Mouse (Mus musculus): Measurements from ENCODE around the gene Wdr11. TPM values are rescaled to one million over a fixed set of nuclear protein-coding genes. Genes with fewer than 3 reads are reported as not detected.

Gene Wdr11
- polyA plus RNA-seq, 1 experiment from 2014 or later = 44.7 TPM

DNA sequence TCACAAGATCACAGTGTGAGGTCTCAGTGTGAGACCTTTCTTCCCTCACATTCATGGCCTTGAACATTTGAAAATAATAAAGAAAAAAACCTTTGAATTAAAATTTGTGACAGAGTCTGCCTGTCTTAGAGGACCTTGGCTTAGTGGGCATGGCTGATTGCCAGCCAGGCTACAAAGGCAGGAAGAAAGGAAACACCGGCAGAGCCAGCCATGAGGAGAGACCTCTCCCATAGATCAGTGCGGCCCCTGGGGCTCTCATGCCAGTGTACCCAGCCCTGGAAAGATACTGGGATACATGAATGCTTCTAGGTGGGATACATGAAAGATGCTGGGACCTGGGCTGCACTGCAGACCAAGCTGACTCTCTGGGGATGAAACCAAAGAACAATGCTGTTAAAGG, 74.9 kb downstream of the Wdr11 start:
- Histone ChIP-seq H3K9ac (ENCODE audit: low read length) (no peak overlapping the region), H3K4me2 (ENCODE audit: low read depth, severe bottlenecking) (no peak overlapping the region), H3K4me3 (ENCODE audit: low read depth, low read length) (no peak overlapping the region), H3K9me3 (ENCODE audit: control insufficient read depth, low read length) (no peaks in the 10 kb centered on the region), H3K27ac (replicated peaks; ENCODE audit: low read depth, low read length) (no peak overlapping the region), H3K4me1 (ENCODE audit: control insufficient read depth, insufficient read depth, low read length) (peaks cover 8% of the 10 kb centered on the region; the same call in 1 of the 2 replicates), H3K27me3 (ENCODE audit: control insufficient read depth, insufficient read depth, low read length) (no peaks in the 10 kb centered on the region), H3K36me3 (ENCODE audit: control insufficient read depth, insufficient read depth, low read length) (no peaks in the 10 kb centered on the region)
- 88% methylated on average over 2 of the region's 2 CpGs for WGBS
- DNase-seq (ENCODE audit: low spot score) (no peak), ATAC-seq (ENCODE audit: insufficient number of reproducible peaks, low FRiP score, low TSS enrichment, low read depth) (no peak)

DNA sequence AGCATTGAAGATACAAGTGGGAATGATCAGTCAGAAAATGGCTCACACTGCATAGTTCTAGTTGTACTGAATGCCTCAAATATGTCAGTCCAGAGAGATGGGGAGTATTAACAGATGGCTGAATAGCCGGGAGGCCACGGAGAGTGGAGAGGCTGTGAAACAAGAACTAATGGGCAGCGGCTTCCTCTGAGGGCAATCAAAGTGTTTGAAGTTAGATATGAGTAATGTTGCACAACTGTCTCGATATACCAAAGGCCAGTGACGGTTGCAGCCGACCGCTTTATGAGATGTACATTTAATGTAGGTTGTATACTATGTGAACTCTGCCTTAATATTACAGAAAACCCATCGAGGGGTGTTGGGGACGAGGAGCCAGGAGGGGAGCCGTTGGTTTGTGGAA, 78.6 kb downstream of the Wdr11 start:
- no peaks in the 10 kb centered on the region for H3K36me3 ChIP-seq (ENCODE audit: control insufficient read depth, insufficient read depth, low read length)
- 74% methylated on average over 10 of the region's 10 CpGs for WGBS
- no peak for ATAC-seq (ENCODE audit: insufficient number of reproducible peaks, low FRiP score, low TSS enrichment, low read depth)

GRCm38 (mm10) chr7:129671675-129672651, 80.3 kb downstream of the Wdr11 start:
- no peak overlapping the region for H3K4me2 ChIP-seq (ENCODE audit: low read depth, severe bottlenecking)
- no peaks in the 10 kb centered on the region for H3K27me3 ChIP-seq (ENCODE audit: control insufficient read depth, insufficient read depth, low read length)
- DNase-seq (ENCODE audit: low spot score) = no peak
- H3K9ac ChIP-seq (ENCODE audit: low read length) = no peak overlapping the region
- H3K27ac ChIP-seq (replicated peaks; ENCODE audit: low read depth, low read length) = no peak overlapping the region
- no peaks in the 10 kb centered on the region for H3K9me3 ChIP-seq (ENCODE audit: control insufficient read depth, low read length)
- no peaks in the 10 kb centered on the region for H3K4me1 ChIP-seq (ENCODE audit: control insufficient read depth, insufficient read depth, low read length)
- H3K4me3 ChIP-seq (ENCODE audit: low read depth, low read length) = no peak overlapping the region
- 87% methylated on average over 18 of the region's 18 CpGs for WGBS
- no peaks in the 10 kb centered on the region for H3K36me3 ChIP-seq (ENCODE audit: control insufficient read depth, insufficient read depth, low read length)
- ATAC-seq (ENCODE audit: insufficient number of reproducible peaks, low FRiP score, low TSS enrichment, low read depth) = no peak

More for the DNA sequence above, 78.6 kb downstream of the Wdr11 start:
- Histone ChIP-seq H3K27ac (replicated peaks; ENCODE audit: low read depth, low read length) (no peak overlapping the region), H3K9ac (ENCODE audit: low read length) (no peak overlapping the region), H3K9me3 (ENCODE audit: control insufficient read depth, low read length) (no peaks in the 10 kb centered on the region), H3K27me3 (ENCODE audit: control insufficient read depth, insufficient read depth, low read length) (no peaks in the 10 kb centered on the region), H3K4me3 (ENCODE audit: low read depth, low read length) (no peak overlapping the region), H3K4me1 (ENCODE audit: control insufficient read depth, insufficient read depth, low read length) (no peaks in the 10 kb centered on the region), H3K4me2 (ENCODE audit: low read depth, severe bottlenecking) (no peak overlapping the region)
- no peak for DNase-seq (ENCODE audit: low spot score)

GRCm38 (mm10) chr7:129673776-129674175, 82.1 kb downstream of the Wdr11 start:
- H3K4me3 ChIP-seq (ENCODE audit: low read depth, low read length) = no peak overlapping the region
- H3K27ac ChIP-seq (replicated peaks; ENCODE audit: low read depth, low read length) = no peak overlapping the region
- DNase-seq (ENCODE audit: low spot score) (no peak), ATAC-seq (ENCODE audit: insufficient number of reproducible peaks, low FRiP score, low TSS enrichment, low read depth) (no peak)
- H3K9me3 ChIP-seq (ENCODE audit: control insufficient read depth, low read length) = no peaks in the 10 kb centered on the region
- H3K4me2 ChIP-seq (ENCODE audit: low read depth, severe bottlenecking) = no peak overlapping the region
- H3K36me3 ChIP-seq (ENCODE audit: control insufficient read depth, insufficient read depth, low read length) = no peaks in the 10 kb centered on the region
- peaks cover 9% of the 10 kb centered on the region for H3K4me1 ChIP-seq (ENCODE audit: control insufficient read depth, insufficient read depth, low read length)
- 91% methylated on average over 9 of the region's 9 CpGs for WGBS
- no peak overlapping the region for H3K9ac ChIP-seq (ENCODE audit: low read length)
- H3K27me3 ChIP-seq (ENCODE audit: control insufficient read depth, insufficient read depth, low read length) = no peaks in the 10 kb centered on the region

GRCm38 (mm10) chr7:129674558-129674957, 82.9 kb downstream of the Wdr11 start:
- ATAC-seq (ENCODE audit: insufficient number of reproducible peaks, low FRiP score, low TSS enrichment, low read depth) (no peak), DNase-seq (ENCODE audit: low spot score) (no peak)
- Histone ChIP-seq H3K36me3 (ENCODE audit: control insufficient read depth, insufficient read depth, low read length) (no peaks in the 10 kb centered on the region), H3K9me3 (ENCODE audit: control insufficient read depth, low read length) (no peaks in the 10 kb centered on the region), H3K4me2 (ENCODE audit: low read depth, severe bottlenecking) (no peak overlapping the region), H3K27me3 (ENCODE audit: control insufficient read depth, insufficient read depth, low read length) (no peaks in the 10 kb centered on the region), H3K9ac (ENCODE audit: low read length) (no peak overlapping the region), H3K4me1 (ENCODE audit: control insufficient read depth, insufficient read depth, low read length) (peaks cover 16% of the 10 kb centered on the region), H3K4me3 (ENCODE audit: low read depth, low read length) (no peak overlapping the region), H3K27ac (replicated peaks; ENCODE audit: low read depth, low read length) (no peak overlapping the region)
- WGBS = 82% methylated on average over 4 of the region's 4 CpGs

DNA sequence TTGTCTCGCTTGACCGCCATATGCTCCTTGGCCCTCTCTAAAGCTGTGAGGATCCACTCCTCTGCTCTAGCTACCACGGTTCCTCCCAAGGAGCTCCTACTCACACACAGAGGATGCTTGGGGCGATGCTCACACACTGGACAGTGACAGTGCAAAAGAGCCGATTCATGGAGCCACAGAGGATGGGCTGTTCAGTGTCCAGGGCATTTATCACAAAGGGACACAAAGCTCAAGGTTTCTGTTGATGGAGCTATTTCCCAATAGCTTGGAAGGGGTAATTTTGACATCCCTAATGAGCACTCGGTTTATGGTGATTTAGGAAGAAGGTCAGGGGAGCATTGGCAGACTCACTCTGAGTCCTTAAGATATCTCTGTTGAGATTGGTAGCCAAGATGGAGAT, 84.2 kb downstream of the Wdr11 start:
- Histone ChIP-seq H3K4me1 (ENCODE audit: control insufficient read depth, insufficient read depth, low read length) (peaks cover 23% of the 10 kb centered on the region), H3K4me2 (ENCODE audit: low read depth, severe bottlenecking) (no peak overlapping the region), H3K9me3 (ENCODE audit: control insufficient read depth, low read length) (no peaks in the 10 kb centered on the region), H3K27ac (replicated peaks; ENCODE audit: low read depth, low read length) (no peak overlapping the region), H3K36me3 (ENCODE audit: control insufficient read depth, insufficient read depth, low read length) (no peaks in the 10 kb centered on the region), H3K9ac (ENCODE audit: low read length) (no peak overlapping the region), H3K4me3 (ENCODE audit: low read depth, low read length) (no peak overlapping the region), H3K27me3 (ENCODE audit: control insufficient read depth, insufficient read depth, low read length) (no peaks in the 10 kb centered on the region)
- DNase-seq (ENCODE audit: low spot score) = no peak
- 91% methylated on average over 6 of the region's 6 CpGs for WGBS
- ATAC-seq (ENCODE audit: insufficient number of reproducible peaks, low FRiP score, low TSS enrichment, low read depth) = no peak

GRCm38 (mm10) chr7:129677141-129677540, 85.5 kb downstream of the Wdr11 start:
- no peak overlapping the region for H3K9ac ChIP-seq (ENCODE audit: low read length)
- H3K4me3 ChIP-seq (ENCODE audit: low read depth, low read length) = no peak overlapping the region
- H3K27ac ChIP-seq (replicated peaks; ENCODE audit: low read depth, low read length) = no peak overlapping the region
- 67% methylated on average over 4 of the region's 4 CpGs for WGBS
- H3K4me2 ChIP-seq (ENCODE audit: low read depth, severe bottlenecking) = no peak overlapping the region
- peaks cover 26% of the 10 kb centered on the region for H3K4me1 ChIP-seq (ENCODE audit: control insufficient read depth, insufficient read depth, low read length)
- no peak for ATAC-seq (ENCODE audit: insufficient number of reproducible peaks, low FRiP score, low TSS enrichment, low read depth)
- H3K36me3 ChIP-seq (ENCODE audit: control insufficient read depth, insufficient read depth, low read length) = no peaks in the 10 kb centered on the region
- no peak for DNase-seq (ENCODE audit: low spot score)
- H3K9me3 ChIP-seq (ENCODE audit: control insufficient read depth, low read length) = no peaks in the 10 kb centered on the region
- H3K27me3 ChIP-seq (ENCODE audit: control insufficient read depth, insufficient read depth, low read length) = no peaks in the 10 kb centered on the region

- Histone ChIP-seq H3K9me3 (ENCODE audit: control insufficient read depth, low read length) (no peaks in the 10 kb centered on the region), H3K4me3 (ENCODE audit: low read depth, low read length) (no peak overlapping the region), H3K4me2 (ENCODE audit: low read depth, severe bottlenecking) (no peak overlapping the region), H3K27ac (replicated peaks; ENCODE audit: low read depth, low read length) (no peak overlapping the region; the same call in 1 of the 2 replicates), H3K36me3 (ENCODE audit: control insufficient read depth, insufficient read depth, low read length) (no peaks in the 10 kb centered on the region), H3K9ac (ENCODE audit: low read length) (no peak overlapping the region), H3K27me3 (ENCODE audit: control insufficient read depth, insufficient read depth, low read length) (no peaks in the 10 kb centered on the region), H3K4me1 (ENCODE audit: control insufficient read depth, insufficient read depth, low read length) (peaks cover 26% of the 10 kb centered on the region)
- WGBS = 16% methylated on average over 8 of the region's 8 CpGs
- DNase-seq (ENCODE audit: low spot score) (peak; percentile 48), ATAC-seq (ENCODE audit: insufficient number of reproducible peaks, low FRiP score, low TSS enrichment, low read depth) (no peak)
Measured at GRCm38 (mm10) chr7:129678431-129678830, 86.8 kb downstream of the Wdr11 start.

Data from limb, embryonic 11.5 days (tissue).